Mouse (Mus musculus): Measurements from ENCODE around the gene Atp6v1b1. TPM values are rescaled to one million over a fixed set of nuclear protein-coding genes. Genes with fewer than 3 reads are reported as not detected.
A peak's percentile ranks its signal among the peaks of the same experiment; 100 is the strongest.

The Atp6v1b1 gene
- polyA plus RNA-seq, 1 experiment = 0.35 TPM

DNA sequence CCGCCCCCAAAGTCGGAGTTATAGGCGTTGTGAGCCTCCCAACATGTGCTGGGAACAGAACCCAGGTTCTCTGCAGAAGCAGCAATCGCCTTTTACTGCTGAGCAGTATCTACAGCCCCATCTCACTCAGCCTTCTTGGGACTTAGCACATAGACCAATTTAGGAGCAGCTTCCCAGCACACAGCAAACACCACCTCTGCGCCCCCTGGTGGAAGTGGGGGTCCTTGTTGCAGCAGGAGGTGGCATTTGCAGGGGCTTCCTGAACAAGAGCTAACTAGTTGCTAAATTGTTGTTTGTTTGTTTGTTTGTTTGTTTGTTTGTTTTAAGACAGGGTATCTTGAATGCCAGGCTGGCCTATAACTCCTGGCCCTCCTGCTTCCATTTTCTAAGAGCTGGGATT, 11.7 kb upstream of the Atp6v1b1 start:
- Histone ChIP-seq H3K27ac (ENCODE audit: control insufficient read depth, insufficient read depth, low read length) (no peak overlapping the region), H3K36me3 (ENCODE audit: control insufficient read depth, insufficient read depth, low read length) (no peaks in the 10 kb centered on the region), H3K27me3 (ENCODE audit: control insufficient read depth, insufficient read depth, low read length) (no peaks in the 10 kb centered on the region), H3K4me1 (replicated peaks; ENCODE audit: control insufficient read depth, insufficient read depth, low read length) (no peaks in the 10 kb centered on the region), H3K4me3 (ENCODE audit: control insufficient read depth, insufficient read depth, low read length) (no peak overlapping the region)
- WGBS = 35% methylated on average over 5 of the region's 5 CpGs
- peak; percentile 78 for DNase-seq
- TF ChIP-seq POLR2A (IDR thresholded peaks at IDR 0.05; ENCODE audit: control insufficient read depth, extremely low read depth, insufficient read depth, low read length, poor library complexity) = no peak
- TF ChIP-seq CTCF (IDR thresholded peaks at IDR 0.05; ENCODE audit: borderline replicate concordance, control insufficient read depth, extremely low read depth, insufficient read depth, low read length, poor library complexity) = peak; percentile 84; the same call in 1 of the 2 replicates

DNA sequence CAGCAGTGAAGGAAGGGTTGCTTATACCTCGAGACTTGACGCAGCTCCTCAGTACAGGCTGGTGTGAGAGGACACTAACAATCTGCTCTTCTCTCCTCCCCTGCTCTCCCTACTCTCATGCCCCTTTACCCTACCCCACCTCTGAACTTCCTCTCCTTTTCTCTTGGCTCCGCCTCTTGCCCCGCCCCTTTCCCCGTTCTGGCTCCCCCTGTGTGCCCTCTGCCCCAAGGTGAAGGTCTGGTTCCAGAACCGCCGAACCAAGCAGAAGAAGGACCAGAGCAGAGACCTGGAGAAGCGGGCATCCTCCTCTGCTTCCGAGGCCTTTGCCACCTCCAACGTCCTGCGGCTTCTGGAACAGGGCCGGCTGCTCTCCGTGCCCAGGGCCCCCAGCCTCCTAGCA, 5.5 kb upstream of the Atp6v1b1 start:
- 47% methylated on average over 13 of the region's 13 CpGs for WGBS
- DNase-seq = no peak
- Histone ChIP-seq H3K36me3 (ENCODE audit: control insufficient read depth, insufficient read depth, low read length) (no peaks in the 10 kb centered on the region), H3K27me3 (ENCODE audit: control insufficient read depth, insufficient read depth, low read length) (no peaks in the 10 kb centered on the region), H3K4me1 (replicated peaks; ENCODE audit: control insufficient read depth, insufficient read depth, low read length) (no peaks in the 10 kb centered on the region), H3K27ac (ENCODE audit: control insufficient read depth, insufficient read depth, low read length) (no peak overlapping the region), H3K4me3 (ENCODE audit: control insufficient read depth, insufficient read depth, low read length) (no peak overlapping the region)
- TF ChIP-seq CTCF (IDR thresholded peaks at IDR 0.05; ENCODE audit: borderline replicate concordance, control insufficient read depth, extremely low read depth, insufficient read depth, low read length, poor library complexity) (no peak), POLR2A (IDR thresholded peaks at IDR 0.05; ENCODE audit: control insufficient read depth, extremely low read depth, insufficient read depth, low read length, poor library complexity) (no peak)

DNA sequence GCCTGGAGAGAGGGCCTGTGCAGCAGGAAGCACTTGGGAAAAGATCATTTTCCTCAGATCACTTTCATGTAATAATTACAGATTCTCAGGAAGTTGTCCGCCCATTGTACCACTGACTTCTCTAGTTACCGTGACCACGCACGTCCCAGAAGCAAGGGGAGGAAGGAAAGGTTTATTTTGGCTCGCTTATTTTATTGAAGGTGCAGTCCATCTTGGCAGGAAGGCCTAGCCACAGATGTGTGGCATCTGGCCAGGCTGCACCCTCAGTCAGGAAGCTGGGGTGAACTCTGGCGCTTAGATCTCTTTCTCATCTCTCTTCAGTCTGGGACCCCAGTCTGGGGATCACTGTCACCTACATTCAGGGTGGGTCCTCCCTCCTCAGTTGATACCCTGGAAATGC, 4.2 kb upstream of the Atp6v1b1 start:
- Histone ChIP-seq H3K27me3 (ENCODE audit: control insufficient read depth, insufficient read depth, low read length) (no peaks in the 10 kb centered on the region), H3K36me3 (ENCODE audit: control insufficient read depth, insufficient read depth, low read length) (no peaks in the 10 kb centered on the region), H3K4me1 (replicated peaks; ENCODE audit: control insufficient read depth, insufficient read depth, low read length) (no peaks in the 10 kb centered on the region), H3K4me3 (ENCODE audit: control insufficient read depth, insufficient read depth, low read length) (no peak overlapping the region), H3K27ac (ENCODE audit: control insufficient read depth, insufficient read depth, low read length) (no peak overlapping the region)
- TF ChIP-seq POLR2A (IDR thresholded peaks at IDR 0.05; ENCODE audit: control insufficient read depth, extremely low read depth, insufficient read depth, low read length, poor library complexity) (no peak), CTCF (IDR thresholded peaks at IDR 0.05; ENCODE audit: borderline replicate concordance, control insufficient read depth, extremely low read depth, insufficient read depth, low read length, poor library complexity) (no peak)
- DNase-seq = no peak
- 4% methylated on average over 6 of the region's 6 CpGs for WGBS

DNA sequence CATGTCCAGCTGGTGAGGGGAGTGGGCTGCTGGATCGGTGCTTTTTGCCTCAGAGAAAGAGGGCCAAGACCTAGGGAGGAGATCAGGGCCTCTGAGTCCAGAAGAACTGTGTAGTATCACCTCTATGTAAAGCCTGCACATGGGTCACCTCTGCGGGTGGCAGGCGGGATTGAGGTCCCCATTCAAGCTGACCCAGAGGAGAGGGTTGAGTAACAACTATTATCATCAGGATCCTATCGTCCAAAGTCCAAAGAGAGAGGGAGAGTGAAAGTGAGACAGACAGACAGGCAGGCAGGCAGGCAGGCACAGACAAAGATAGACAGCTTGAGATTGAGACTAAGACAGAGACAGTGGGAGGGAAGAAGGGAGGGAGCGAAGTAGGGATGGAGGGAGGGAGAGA, 422 bp downstream of the Atp6v1b1 start:
- no peak overlapping the region for H3K27ac ChIP-seq (ENCODE audit: control insufficient read depth, insufficient read depth, low read length)
- DNase-seq = no peak
- no peaks in the 10 kb centered on the region for H3K4me1 ChIP-seq (replicated peaks; ENCODE audit: control insufficient read depth, insufficient read depth, low read length)
- no peaks in the 10 kb centered on the region for H3K27me3 ChIP-seq (ENCODE audit: control insufficient read depth, insufficient read depth, low read length)
- H3K4me3 ChIP-seq (ENCODE audit: control insufficient read depth, insufficient read depth, low read length) = no peak overlapping the region
- H3K36me3 ChIP-seq (ENCODE audit: control insufficient read depth, insufficient read depth, low read length) = no peaks in the 10 kb centered on the region
- TF ChIP-seq POLR2A (IDR thresholded peaks at IDR 0.05; ENCODE audit: control insufficient read depth, extremely low read depth, insufficient read depth, low read length, poor library complexity) (no peak), CTCF (IDR thresholded peaks at IDR 0.05; ENCODE audit: borderline replicate concordance, control insufficient read depth, extremely low read depth, insufficient read depth, low read length, poor library complexity) (no peak)
- WGBS = 90% methylated on average over 5 of the region's 5 CpGs

DNA sequence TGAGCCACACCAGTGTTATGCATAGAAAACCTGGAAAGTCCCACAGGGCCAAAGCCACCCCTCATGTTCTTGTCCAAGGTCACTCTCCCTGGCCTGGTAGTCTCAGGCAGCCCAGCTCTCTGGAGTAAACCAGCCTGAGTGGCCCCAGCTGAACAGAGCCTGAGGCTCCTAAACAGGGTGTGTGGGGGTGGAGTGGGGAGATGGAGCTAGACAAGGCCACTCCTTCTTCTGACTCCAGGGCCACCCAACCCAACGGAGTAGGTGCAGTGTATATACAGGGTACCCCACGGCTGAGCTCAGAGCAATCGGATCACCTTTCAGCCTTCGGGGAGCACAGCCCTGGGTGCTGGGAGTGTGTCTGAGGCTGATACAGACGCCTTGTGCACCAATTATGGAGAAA, 1.3 kb downstream of the Atp6v1b1 start:
- Histone ChIP-seq H3K4me3 (ENCODE audit: control insufficient read depth, insufficient read depth, low read length) (no peak overlapping the region), H3K27ac (ENCODE audit: control insufficient read depth, insufficient read depth, low read length) (no peak overlapping the region)
- DNase-seq = no peak

DNA sequence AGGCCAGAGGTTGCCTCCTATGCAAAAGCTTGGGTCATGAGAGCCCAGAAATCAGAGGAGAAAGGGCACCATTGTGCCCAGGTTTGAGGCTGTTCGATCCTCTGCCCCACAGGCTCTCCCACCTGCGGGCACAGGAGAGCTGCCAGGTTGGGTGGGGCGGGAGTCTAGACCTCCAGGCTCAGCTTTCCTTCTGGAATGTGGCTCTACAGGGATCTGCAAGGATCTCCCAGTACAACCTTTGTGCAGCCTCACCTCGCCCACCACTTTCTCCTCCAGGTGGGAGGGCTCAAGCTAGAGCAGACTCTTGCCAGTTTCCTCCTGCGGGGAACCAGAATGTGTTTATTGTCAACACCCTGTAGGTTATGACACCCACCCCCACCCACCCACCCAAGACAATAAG, 1.8 kb downstream of the Atp6v1b1 start:
- DNase-seq = no peak

More for the DNA sequence above, 1.3 kb downstream of the Atp6v1b1 start:
- WGBS = 80% methylated on average over 5 of the region's 5 CpGs
- H3K36me3 ChIP-seq (ENCODE audit: control insufficient read depth, insufficient read depth, low read length) = no peaks in the 10 kb centered on the region
- no peaks in the 10 kb centered on the region for H3K27me3 ChIP-seq (ENCODE audit: control insufficient read depth, insufficient read depth, low read length)
- TF ChIP-seq POLR2A (IDR thresholded peaks at IDR 0.05; ENCODE audit: control insufficient read depth, extremely low read depth, insufficient read depth, low read length, poor library complexity) = no peak
- TF ChIP-seq CTCF (IDR thresholded peaks at IDR 0.05; ENCODE audit: borderline replicate concordance, control insufficient read depth, extremely low read depth, insufficient read depth, low read length, poor library complexity) = no peak
- no peaks in the 10 kb centered on the region for H3K4me1 ChIP-seq (replicated peaks; ENCODE audit: control insufficient read depth, insufficient read depth, low read length)

DNA sequence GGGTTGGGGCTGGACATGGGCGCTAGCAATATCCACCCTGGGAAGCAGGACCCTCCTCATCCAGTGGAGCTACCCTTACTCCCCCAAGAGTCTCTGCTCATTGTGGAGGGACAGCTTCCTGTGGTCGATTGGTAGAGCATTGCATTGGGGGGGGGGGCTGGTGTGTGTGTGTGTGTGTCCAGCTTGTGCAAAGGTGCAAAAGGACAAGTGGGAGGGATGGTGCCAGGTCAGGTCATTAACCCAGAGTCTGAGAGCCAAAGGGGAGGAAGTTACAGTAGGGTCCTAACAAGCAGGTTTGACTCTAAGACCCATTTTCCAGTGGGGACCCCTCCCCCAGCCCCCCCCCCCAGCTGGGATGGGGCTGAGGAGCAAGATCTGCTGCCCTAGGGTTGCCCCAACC, 2.7 kb downstream of the Atp6v1b1 start:
- Histone ChIP-seq H3K27me3 (ENCODE audit: control insufficient read depth, insufficient read depth, low read length) (no peaks in the 10 kb centered on the region), H3K4me1 (replicated peaks; ENCODE audit: control insufficient read depth, insufficient read depth, low read length) (no peaks in the 10 kb centered on the region), H3K4me3 (ENCODE audit: control insufficient read depth, insufficient read depth, low read length) (no peak overlapping the region), H3K27ac (ENCODE audit: control insufficient read depth, insufficient read depth, low read length) (no peak overlapping the region), H3K36me3 (ENCODE audit: control insufficient read depth, insufficient read depth, low read length) (no peaks in the 10 kb centered on the region)
- no peak for TF ChIP-seq CTCF (IDR thresholded peaks at IDR 0.05; ENCODE audit: borderline replicate concordance, control insufficient read depth, extremely low read depth, insufficient read depth, low read length, poor library complexity)
- no peak for TF ChIP-seq POLR2A (IDR thresholded peaks at IDR 0.05; ENCODE audit: control insufficient read depth, extremely low read depth, insufficient read depth, low read length, poor library complexity)
- no peak for DNase-seq
- 61% methylated on average over 2 of the region's 2 CpGs for WGBS

More for the DNA sequence above, 1.8 kb downstream of the Atp6v1b1 start:
- no peak for TF ChIP-seq CTCF (IDR thresholded peaks at IDR 0.05; ENCODE audit: borderline replicate concordance, control insufficient read depth, extremely low read depth, insufficient read depth, low read length, poor library complexity)
- TF ChIP-seq POLR2A (IDR thresholded peaks at IDR 0.05; ENCODE audit: control insufficient read depth, extremely low read depth, insufficient read depth, low read length, poor library complexity) = no peak
- H3K4me1 ChIP-seq (replicated peaks; ENCODE audit: control insufficient read depth, insufficient read depth, low read length) = no peaks in the 10 kb centered on the region
- H3K36me3 ChIP-seq (ENCODE audit: control insufficient read depth, insufficient read depth, low read length) = no peaks in the 10 kb centered on the region
- no peak overlapping the region for H3K27ac ChIP-seq (ENCODE audit: control insufficient read depth, insufficient read depth, low read length)
- H3K27me3 ChIP-seq (ENCODE audit: control insufficient read depth, insufficient read depth, low read length) = no peaks in the 10 kb centered on the region
- WGBS = 76% methylated on average over 5 of the region's 5 CpGs
- no peak overlapping the region for H3K4me3 ChIP-seq (ENCODE audit: control insufficient read depth, insufficient read depth, low read length)
